Mouse (Mus musculus) gastrocnemius, postnatal 10 days (tissue): Measurements from ENCODE around the gene Jph4. TPM values are rescaled to one million over a fixed set of nuclear protein-coding genes. Genes with fewer than 3 reads are reported as not detected.

Experiments used
- DNase-seq: peaks from one replicate; pipeline ENCODE4 v3.0.0; 2021; ENCODE audit warnings: mixed read lengths
- total RNA-seq, 2 experiments: library from RNA; stranded (reverse); gene quantifications; 2 replicates each; pipeline ENCODE4 v1.2.3; 2021

Jph4 gene
- total RNA-seq, 2 experiments from 2014 or later, result 1.5 to 1.6 TPM

- no peak for DNase-seq
These were observed 52.0 kb downstream of the Jph4 start for GRCm38 (mm10) chr14:55064481-55065370.

GRCm38 (mm10) chr14:55063581-55064381 is 53.0 kb downstream of the Jph4 start:
- no peak for DNase-seq

- no peak for DNase-seq
These were observed 53.6 kb downstream of the Jph4 start for GRCm38 (mm10) chr14:55063117-55063516.

- no peak for DNase-seq
These were observed 54.1 kb downstream of the Jph4 start for GRCm38 (mm10) chr14:55062626-55063025.

- no peak for DNase-seq
These were observed 54.9 kb downstream of the Jph4 start for GRCm38 (mm10) chr14:55061845-55062244.

- DNase-seq, result no peak
These were observed 56.8 kb downstream of the Jph4 start for GRCm38 (mm10) chr14:55059931-55060330.

GRCm38 (mm10) chr14:55059009-55059408 is 57.7 kb downstream of the Jph4 start:
- no peak for DNase-seq

Other genes with a start within 250 kb of the Jph4 start
- 1 to 10 TPM; 6.8 to 8.4 TPM for gene Homez, start 246.0 kb downstream of the Jph4 start, total RNA-seq
- 1 to 10 TPM; 4.2 to 6.8 TPM for gene Ppp1r3e, start 239.4 kb downstream of the Jph4 start, total RNA-seq
- gene Bcl2l2, start 233.6 kb downstream of the Jph4 start, total RNA-seq, result 10 to 100 TPM; 28.2 to 29.3 TPM
- gene Gm20521, start 233.5 kb downstream of the Jph4 start, total RNA-seq, result 1 to 10 TPM in 1 of 2 experiments, under 1 TPM in 1; 0.94 to 5.0 TPM
- 10 to 100 TPM; 80.2 to 99.9 TPM for gene Pabpn1, start 224.4 kb downstream of the Jph4 start, total RNA-seq
- 10 to 100 TPM; 11.8 to 13.9 TPM for gene Slc22a17, start 203.8 kb downstream of the Jph4 start, total RNA-seq
- 10 to 100 TPM; 12.6 to 16.0 TPM for gene Efs, start 190.8 kb downstream of the Jph4 start, total RNA-seq
- not detected for gene Il25, start 184.2 kb downstream of the Jph4 start, total RNA-seq
- gene Cmtm5, start 180.7 kb downstream of the Jph4 start, total RNA-seq, result 1 to 10 TPM; 1.6 to 3.3 TPM
- 100 to 1,000 TPM in 1 of 2 experiments, 10 to 100 TPM in 1; 90.4 to 107 TPM for gene Myh6, start 150.0 kb downstream of the Jph4 start, total RNA-seq
- gene Gm17428, start 140.0 kb downstream of the Jph4 start, total RNA-seq, result not detected
- 100 to 1,000 TPM; 393 to 495 TPM for gene Myh7, start 122.3 kb downstream of the Jph4 start, total RNA-seq
- 10 to 100 TPM; 22.4 to 24.1 TPM for gene Ngdn, start 101.5 kb downstream of the Jph4 start, total RNA-seq
- gene Zfhx2, start 24.6 kb downstream of the Jph4 start, total RNA-seq, result 1 to 10 TPM; 1.8 to 3.0 TPM
- 10 to 100 TPM; 12.8 to 13.9 TPM for gene Thtpa, start 22.2 kb downstream of the Jph4 start, total RNA-seq
- 1 to 10 TPM; 4.6 to 5.0 TPM for gene Ap1g2, start 10.3 kb downstream of the Jph4 start, total RNA-seq
- not detected for gene Dhrs2, start 105.1 kb upstream of the Jph4 start, total RNA-seq